Mouse (Mus musculus) kidney, adult 2 months (tissue): Measurements from ENCODE around the gene Gm20390. TPM values are rescaled to one million over a fixed set of nuclear protein-coding genes. Genes with fewer than 3 reads are reported as not detected.

ENCODE experiments used
- DNase-seq: peaks from one replicate; pipeline ENCODE4 v3.0.0; 2021
- H3K27ac ChIP-seq: fragments of 200-500 bp; 2 replicates; pipeline ENCODE4 v1.5.1; 2012; ENCODE audit warnings: low read depth, low read length, control low read depth, inconsistent platforms; ENCODE audit not compliant: insufficient read depth
- H3K27me3 ChIP-seq: fragments of 200-500 bp; replicated peaks from 2 replicates; pipeline ENCODE4 v1.6.1; 2012; ENCODE audit warnings: mild to moderate bottlenecking, moderate library complexity, low read length, inconsistent platforms; ENCODE audit not compliant: control insufficient read depth, insufficient read depth
- H3K36me3 ChIP-seq: fragments of 200-500 bp; 2 replicates; pipeline ENCODE4 v1.6.1; 2012; ENCODE audit warnings: mild to moderate bottlenecking, moderate library complexity, low read length, inconsistent platforms; ENCODE audit not compliant: control insufficient read depth, insufficient read depth
- H3K4me1 ChIP-seq: fragments of 200-500 bp; 2 replicates; pipeline ENCODE4 v1.6.1; 2011; ENCODE audit warnings: low read length; ENCODE audit not compliant: control insufficient read depth, insufficient read depth
- H3K4me3 ChIP-seq: fragments of 200-500 bp; 2 replicates; pipeline ENCODE4 v1.5.1; 2011; ENCODE audit warnings: mild to moderate bottlenecking, low read depth, low read length, control low read depth; ENCODE audit not compliant: insufficient read depth
- CTCF ChIP-seq: fragments of 200-500 bp; conservative IDR thresholded peaks from 2 replicates; pipeline ENCODE4 v1.5.1; 2011; ENCODE audit warnings: low read depth, mild to moderate bottlenecking, control low read depth, low read length, moderate library complexity, mixed read lengths; ENCODE audit not compliant: insufficient read depth, insufficient read length
- POLR2A ChIP-seq: fragments of 200-500 bp; IDR thresholded peaks from one replicate; pipeline ENCODE4 v1.6.1; 2011; ENCODE audit warnings: low read depth, low read length, control low read depth
- WGBS: fragments of 180-500 bp; shearing (Covaris S2); methylation state at CpG from one replicate; pipeline ENCODE4 v1.1.7; 2018; 5-methylcytosine and 5-hydroxymethylcytosine counted together
- polyA plus RNA-seq: library from polyadenylated mRNA; depleted of rRNA; stranded (reverse); fragments of >200 nt; gene quantifications from 2 replicates; pipeline ENCODE4 v1.2.3, GENCODE M21; 2012

Gm20390 gene
- polyA plus RNA-seq, 1 experiment = 88.3 TPM

DNA sequence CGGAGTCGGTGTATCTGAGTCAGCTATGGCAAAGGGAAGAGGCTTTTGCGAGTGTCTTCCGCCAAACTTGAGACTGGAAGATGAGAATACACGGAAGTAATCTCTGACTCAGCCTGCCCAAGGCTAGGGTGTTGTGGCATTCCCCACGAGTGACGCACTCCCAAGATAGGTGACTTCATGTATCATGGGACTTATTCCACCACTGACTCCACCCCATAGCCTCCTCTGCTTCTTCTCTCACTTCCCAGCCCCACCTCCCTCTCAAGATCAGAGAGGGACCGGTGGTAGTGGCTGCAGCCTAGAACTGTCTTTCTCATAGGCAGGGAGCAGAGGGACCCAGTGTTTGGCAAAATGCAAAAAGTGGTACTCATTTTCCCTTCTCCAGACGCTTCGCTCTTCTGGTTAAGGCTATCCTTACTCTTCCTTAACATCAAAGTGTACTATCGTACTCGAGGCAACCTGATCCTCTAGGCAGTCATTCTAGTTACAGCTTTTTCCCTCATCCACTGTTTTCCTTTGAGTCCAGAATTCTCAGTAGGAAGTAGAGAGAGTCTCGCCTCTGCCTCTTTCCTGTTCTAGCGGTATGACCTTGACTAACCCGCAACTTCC, 27.1 kb upstream of the Gm20390 start:
- WGBS = 2% methylated on average over 15 of the region's 15 CpGs
- peak overlapping the region; percentile 78 for H3K4me3 ChIP-seq

DNA sequence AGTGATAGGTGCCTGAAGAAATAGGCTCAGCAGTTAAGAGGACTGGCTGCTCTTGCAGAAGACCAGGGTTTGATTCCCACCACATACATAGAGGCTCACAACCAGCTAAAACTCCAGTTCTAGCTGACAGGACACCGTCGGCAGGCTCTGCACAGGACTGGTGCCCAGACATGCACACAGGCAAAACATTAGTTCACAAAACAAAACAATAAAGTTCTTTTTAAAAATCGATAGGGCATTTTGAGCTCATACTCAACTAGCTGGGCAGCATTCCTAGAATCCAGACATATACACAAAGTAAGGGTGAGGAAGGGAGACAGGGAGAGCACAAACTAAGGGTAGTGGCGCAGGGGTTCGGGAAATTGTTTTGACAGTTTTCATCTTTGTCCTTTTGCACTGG, 26.4 kb upstream of the Gm20390 start:
- Histone ChIP-seq H3K27me3 (no peaks in the 10 kb centered on the region), H3K4me1 (peaks cover 20% of the 10 kb centered on the region; the same call in 1 of the 2 replicates), H3K4me3 (peak overlapping the region; percentile 78; the same call in 1 of the 2 replicates), H3K36me3 (no peaks in the 10 kb centered on the region), H3K27ac (peak overlapping the region; percentile 99)
- TF ChIP-seq CTCF (no peak), POLR2A (no peak)
- no peak for DNase-seq
- WGBS = 32% methylated on average over 5 of the region's 5 CpGs

More for the DNA sequence above, 27.1 kb upstream of the Gm20390 start:
- Histone ChIP-seq H3K27me3 (no peaks in the 10 kb centered on the region), H3K27ac (peak overlapping the region; percentile 99), H3K36me3 (no peaks in the 10 kb centered on the region), H3K4me1 (peaks cover 24% of the 10 kb centered on the region; the same call in 1 of the 2 replicates)
- TF ChIP-seq CTCF (no peak), POLR2A (no peak)
- peak; percentile 96 for DNase-seq

DNA sequence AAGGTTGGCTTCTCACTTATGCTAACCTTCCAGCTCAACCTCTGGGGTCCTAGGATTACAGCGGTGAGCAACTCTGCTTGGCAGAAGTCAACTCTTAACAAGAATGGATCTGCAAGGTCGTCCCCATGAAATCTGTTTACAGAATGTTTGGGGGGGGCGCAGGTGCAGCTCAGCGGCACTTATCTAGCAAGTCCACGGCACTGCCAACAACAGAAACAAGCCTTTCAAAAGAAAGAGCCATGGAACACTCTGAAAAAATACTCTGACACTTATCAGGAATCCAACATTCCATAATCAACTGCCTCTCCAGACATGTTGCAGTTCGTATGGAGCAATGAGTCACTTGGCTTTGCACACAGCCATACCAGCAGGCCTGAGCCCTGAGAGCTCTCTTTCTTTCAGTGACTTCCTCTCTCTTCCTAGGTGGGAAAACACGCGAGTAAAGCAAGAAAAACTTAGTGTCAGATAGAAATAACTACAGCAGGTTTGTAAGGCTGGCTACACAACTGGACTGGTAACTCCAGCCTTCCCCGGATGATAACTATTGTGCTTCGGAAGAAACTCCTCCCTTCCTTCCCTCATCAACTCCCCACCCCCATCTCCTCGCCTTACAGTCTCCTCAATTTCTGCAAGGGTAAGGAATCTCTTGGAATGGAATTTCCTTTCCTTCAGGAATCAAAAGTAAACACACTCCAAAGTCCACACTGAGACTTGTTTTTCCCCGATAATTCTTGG, 20.4 kb upstream of the Gm20390 start:
- Histone ChIP-seq H3K4me3 (no peak overlapping the region), H3K36me3 (no peaks in the 10 kb centered on the region), H3K27ac (peak overlapping the region; percentile 94), H3K27me3 (no peaks in the 10 kb centered on the region), H3K4me1 (peaks cover 16% of the 10 kb centered on the region)
- peak; percentile 85 for DNase-seq
- TF ChIP-seq CTCF (no peak), POLR2A (no peak)
- 46% methylated on average over 12 of the region's 12 CpGs for WGBS

DNA sequence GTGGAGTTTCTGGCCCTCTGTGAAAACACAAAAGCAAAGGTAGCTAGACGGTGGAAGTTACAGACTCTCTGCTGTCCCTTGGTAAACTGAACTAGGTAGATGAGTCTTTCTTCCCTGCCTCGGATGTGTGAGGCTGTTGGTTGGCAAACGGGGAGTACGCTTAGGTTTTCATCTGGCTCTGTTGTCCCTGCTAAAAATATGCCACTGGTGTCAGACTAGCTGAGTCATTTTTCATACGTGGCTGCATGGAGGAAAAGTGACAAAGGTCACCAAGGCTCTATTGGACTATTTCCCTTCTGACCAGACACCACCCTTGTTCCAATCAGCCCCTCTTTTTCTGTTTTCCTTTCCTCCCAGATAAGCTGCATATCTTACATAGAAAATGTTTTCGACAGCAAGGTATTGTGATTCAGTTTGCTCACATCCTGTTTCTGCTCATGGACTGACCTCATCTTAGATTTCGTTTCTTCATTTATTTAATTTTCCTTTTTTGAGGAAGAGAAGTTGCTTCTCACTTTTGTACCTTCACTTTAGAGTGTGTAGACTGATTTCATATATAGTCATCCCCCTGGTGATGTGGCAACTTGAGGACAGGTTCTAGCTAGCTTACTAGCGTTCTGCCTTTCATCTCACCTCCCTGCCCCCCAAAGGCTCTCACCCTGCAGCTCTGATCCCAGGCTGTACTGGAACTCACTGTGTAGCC, 19.7 kb upstream of the Gm20390 start:
- no peaks in the 10 kb centered on the region for H3K36me3 ChIP-seq
- DNase-seq = peak; percentile 74
- 44% methylated on average over 8 of the region's 8 CpGs for WGBS
- peaks cover 16% of the 10 kb centered on the region for H3K4me1 ChIP-seq
- no peaks in the 10 kb centered on the region for H3K27me3 ChIP-seq
- H3K4me3 ChIP-seq = no peak overlapping the region
- TF ChIP-seq POLR2A = no peak
- TF ChIP-seq CTCF = no peak
- H3K27ac ChIP-seq = peak overlapping the region; percentile 94

DNA sequence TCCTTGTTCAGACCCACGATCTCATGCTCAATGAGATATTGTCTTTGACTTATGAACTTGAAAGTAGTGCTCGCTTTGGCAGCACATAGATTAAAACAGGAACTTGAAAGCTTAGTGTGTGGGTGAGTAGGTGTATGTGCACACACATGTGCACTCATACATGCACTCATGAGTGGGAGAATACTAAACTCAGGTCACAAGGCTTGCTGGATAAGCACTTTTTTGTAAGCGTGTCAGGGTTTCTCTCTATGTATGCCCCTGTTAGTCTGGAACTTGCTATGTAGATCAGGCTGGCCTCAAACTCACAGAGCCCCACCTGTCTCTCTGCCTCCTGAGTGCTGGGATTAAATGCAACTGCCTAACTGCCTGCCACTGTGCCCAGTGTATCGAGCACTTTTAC, 18.9 kb upstream of the Gm20390 start:
- WGBS = 88% methylated on average over 4 of the region's 4 CpGs

DNA sequence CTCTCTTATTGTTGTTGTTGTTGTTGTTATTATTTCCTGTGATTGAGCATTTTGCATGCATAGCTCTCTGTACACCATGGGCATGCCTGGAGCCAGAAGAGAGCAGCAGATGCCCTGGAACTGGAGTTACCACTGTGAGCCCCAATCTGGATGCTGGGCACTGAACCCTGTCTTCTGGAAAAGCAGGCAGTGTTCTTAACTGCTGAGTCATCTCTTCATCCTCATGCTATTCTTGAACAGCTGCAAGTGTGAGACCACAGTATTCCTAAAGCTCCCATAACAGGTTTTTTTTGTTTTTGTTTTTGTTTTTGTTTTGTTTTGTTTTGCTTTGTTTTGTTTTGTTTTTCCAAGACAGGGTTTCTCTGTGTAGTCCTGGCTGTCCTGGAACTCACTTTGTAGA, 18.2 kb upstream of the Gm20390 start:
- no peak overlapping the region for H3K27ac ChIP-seq
- peaks cover 16% of the 10 kb centered on the region for H3K4me1 ChIP-seq
- H3K36me3 ChIP-seq = no peaks in the 10 kb centered on the region
- DNase-seq = peak; percentile 22
- no peak overlapping the region for H3K4me3 ChIP-seq
- TF ChIP-seq POLR2A (no peak), CTCF (no peak)
- no peaks in the 10 kb centered on the region for H3K27me3 ChIP-seq

More for the DNA sequence above, 18.9 kb upstream of the Gm20390 start:
- Histone ChIP-seq H3K36me3 (no peaks in the 10 kb centered on the region), H3K4me3 (no peak overlapping the region), H3K4me1 (peaks cover 16% of the 10 kb centered on the region), H3K27ac (peak overlapping the region; percentile 94), H3K27me3 (no peaks in the 10 kb centered on the region)
- TF ChIP-seq POLR2A = no peak
- DNase-seq = no peak

DNA sequence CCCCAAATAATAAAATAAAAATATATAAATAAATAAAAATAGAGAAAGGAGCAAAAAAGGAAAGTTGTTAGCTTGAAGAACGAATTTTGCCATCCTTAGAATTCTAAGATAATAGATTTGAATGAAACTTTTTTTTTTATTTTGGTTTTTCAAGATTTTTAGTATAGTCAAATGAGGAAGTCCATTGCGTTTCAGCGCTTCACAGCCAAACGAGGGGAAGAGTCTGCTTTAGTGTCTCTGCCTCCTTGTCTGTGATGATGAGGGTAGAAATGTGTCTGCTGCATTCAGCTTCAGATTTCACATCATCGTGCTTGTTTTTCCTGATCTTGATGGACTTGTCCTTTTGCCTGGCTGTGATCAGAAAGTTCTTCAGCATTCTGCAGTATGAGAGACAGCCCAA, 17.2 kb upstream of the Gm20390 start:
- Histone ChIP-seq H3K4me3 (no peak overlapping the region), H3K27ac (no peak overlapping the region), H3K27me3 (no peaks in the 10 kb centered on the region), H3K36me3 (no peaks in the 10 kb centered on the region), H3K4me1 (peaks cover 16% of the 10 kb centered on the region)
- 86% methylated on average over 5 of the region's 5 CpGs for WGBS
- DNase-seq = no peak
- TF ChIP-seq POLR2A (no peak), CTCF (no peak)
